Mouse (Mus musculus) forebrain, embryonic 16.5 days (tissue): ENCODE measurements at regions not wholly inside any gene's neighbourhood (a gene's known extent, or its start where the extent isn't known, plus 50 kb on each side); places are given as distances from the start of the nearest gene placed in this dataset.
A peak's percentile ranks its signal among the peaks of the same experiment; 100 is the strongest.
"Not testable (repeated sequence)": the region's sequence is repeated elsewhere in the genome, so short reads cannot be mapped to it uniquely, and the experiment has no call there.

Experiments
- ATAC-seq: fragments of 200-750 bp; cut with Nextera tagmentation; 2 replicates; pipeline ENCODE4 v1.8.0; 2017; ENCODE audit warnings: mild to moderate bottlenecking, moderate library complexity
- H3K27ac ChIP-seq: fragments of 300-500 bp; sonication (generic); 2 replicates; pipeline ENCODE4 v1.5.1; 2014; ENCODE audit warnings: low read length, control low read depth
- H3K27me3 ChIP-seq: fragments of 300-500 bp; sonication (generic); replicated peaks from 2 replicates; pipeline ENCODE4 v1.6.1; 2014; ENCODE audit warnings: low read length; ENCODE audit not compliant: control insufficient read depth, insufficient read depth
- H3K36me3 ChIP-seq: fragments of 300-500 bp; sonication (generic); 2 replicates; pipeline ENCODE4 v1.6.1; 2014; ENCODE audit not compliant: control insufficient read depth, insufficient read depth
- H3K4me1 ChIP-seq: fragments of 300-500 bp; sonication (generic); replicated peaks from 2 replicates; pipeline ENCODE4 v1.6.1; 2014; ENCODE audit warnings: low read length; ENCODE audit not compliant: control insufficient read depth, insufficient read depth
- H3K4me2 ChIP-seq: fragments of 300-500 bp; sonication (generic); 2 replicates; pipeline ENCODE4 v1.6.1; 2014; ENCODE audit warnings: mild to moderate bottlenecking, low read length, control low read depth
- H3K4me3 ChIP-seq: fragments of 300-500 bp; sonication (generic); replicated peaks from 2 replicates; pipeline ENCODE4 v1.5.1; 2014; ENCODE audit warnings: mild to moderate bottlenecking, low read length, control low read depth
- H3K9ac ChIP-seq: fragments of 300-500 bp; sonication (generic); replicated peaks from 2 replicates; pipeline ENCODE4 v1.6.1; 2014; ENCODE audit warnings: low read depth, low read length, control low read depth
- H3K9me3 ChIP-seq: fragments of 300-500 bp; sonication (generic); 2 replicates; pipeline ENCODE4 v1.6.1; 2016; ENCODE audit warnings: low read length; ENCODE audit not compliant: control insufficient read depth
- WGBS: fragments of 180-500 bp; shearing (Covaris S2); extraction: QIAGEN DNeasy Blood & Tissue Kit; methylation state at CpG from one replicate; pipeline ENCODE4 v1.1.7; 2014; 5-methylcytosine and 5-hydroxymethylcytosine counted together

DNA sequence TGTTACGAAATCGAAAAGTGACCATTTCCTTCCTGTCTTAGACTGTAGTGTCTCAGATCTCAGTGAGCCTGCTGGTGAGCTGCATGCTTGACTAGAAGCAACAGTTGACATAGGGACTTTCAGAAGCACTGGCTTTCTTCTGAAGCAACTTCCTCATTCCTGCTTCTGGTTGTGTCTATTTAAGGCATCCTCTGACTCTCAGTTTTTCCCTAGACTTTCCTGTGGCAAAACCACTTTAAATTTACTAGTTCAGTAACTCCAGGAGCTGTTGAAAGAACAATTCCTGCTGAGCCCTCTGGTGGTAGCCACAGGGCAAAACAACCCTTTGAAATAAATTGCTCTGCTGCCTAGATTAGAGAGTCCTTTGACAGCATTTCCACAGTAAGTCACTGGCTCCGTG, 1811.9 kb upstream of the G6pd2 start:
- Histone ChIP-seq H3K27me3 (no peaks in the 10 kb centered on the region), H3K4me1 (no peaks in the 10 kb centered on the region), H3K4me3 (no peak overlapping the region), H3K27ac (no peak overlapping the region), H3K9ac (no peak overlapping the region), H3K9me3 (no peaks in the 10 kb centered on the region), H3K36me3 (no peaks in the 10 kb centered on the region), H3K4me2 (no peak overlapping the region)
- 75% methylated on average over 3 of the region's 3 CpGs for WGBS
- no peak for ATAC-seq

DNA sequence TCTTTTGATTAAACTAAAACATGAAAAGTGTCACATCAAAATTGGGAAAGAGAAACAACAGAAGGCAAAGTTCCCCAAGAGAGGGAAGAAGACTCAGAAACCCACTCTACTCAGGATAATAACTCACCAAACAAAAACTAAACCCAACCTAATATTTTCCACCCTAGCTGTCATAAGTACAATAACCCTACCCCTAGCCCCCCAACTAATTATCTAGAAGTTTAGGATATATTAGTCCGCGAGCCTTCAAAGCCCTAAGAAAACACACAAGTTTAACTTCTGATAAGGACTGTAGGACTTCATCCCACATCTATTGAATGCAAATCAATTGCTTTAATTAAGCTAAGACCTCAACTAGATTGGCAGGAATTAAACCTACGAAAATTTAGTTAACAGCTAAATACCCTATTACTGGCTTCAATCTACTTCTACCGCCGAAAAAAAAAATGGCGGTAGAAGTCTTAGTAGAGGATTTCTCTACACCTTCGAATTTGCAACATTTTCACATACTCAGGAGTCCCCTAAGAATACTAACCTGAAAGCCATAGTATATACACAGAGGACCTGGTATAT, 1765.9 kb upstream of the G6pd2 start:
- 93% methylated on average over 6 of the region's 7 CpGs for WGBS

DNA sequence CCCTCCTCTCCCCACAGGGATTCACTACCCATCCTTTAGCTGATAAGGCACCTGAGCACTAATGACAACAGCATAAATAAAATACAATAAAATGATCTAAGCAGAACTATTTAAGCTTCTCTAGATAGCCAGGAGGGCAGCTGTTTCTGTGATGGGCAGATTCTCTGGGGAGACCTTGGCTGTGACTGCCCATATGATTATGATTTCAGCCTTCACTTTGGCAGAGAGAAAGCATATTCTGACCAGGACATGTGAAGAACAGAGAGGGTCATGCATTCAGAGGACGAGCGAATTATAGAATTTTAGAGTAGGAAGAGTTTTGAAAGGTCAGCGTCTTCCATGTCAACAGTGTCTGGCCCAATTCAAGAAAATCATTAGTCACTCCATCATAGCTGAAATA, 1759.6 kb upstream of the G6pd2 start:
- no peak overlapping the region for H3K9ac ChIP-seq
- H3K27me3 ChIP-seq: no peaks in the 10 kb centered on the region
- H3K4me1 ChIP-seq: no peaks in the 10 kb centered on the region
- no peaks in the 10 kb centered on the region for H3K36me3 ChIP-seq
- no peaks in the 10 kb centered on the region for H3K9me3 ChIP-seq
- H3K4me2 ChIP-seq: no peak overlapping the region
- no peak overlapping the region for H3K4me3 ChIP-seq
- no peak overlapping the region for H3K27ac ChIP-seq
- ATAC-seq: no peak
- 89% methylated on average over 3 of the region's 3 CpGs for WGBS

More for the DNA sequence above, 1765.9 kb upstream of the G6pd2 start:
- H3K27ac ChIP-seq, H3K4me3 ChIP-seq, H3K27me3 ChIP-seq, H3K9ac ChIP-seq, H3K4me1 ChIP-seq, H3K36me3 ChIP-seq, H3K4me2 ChIP-seq, H3K9me3 ChIP-seq: not testable (repeated sequence)
- peak; percentile 100 for ATAC-seq

DNA sequence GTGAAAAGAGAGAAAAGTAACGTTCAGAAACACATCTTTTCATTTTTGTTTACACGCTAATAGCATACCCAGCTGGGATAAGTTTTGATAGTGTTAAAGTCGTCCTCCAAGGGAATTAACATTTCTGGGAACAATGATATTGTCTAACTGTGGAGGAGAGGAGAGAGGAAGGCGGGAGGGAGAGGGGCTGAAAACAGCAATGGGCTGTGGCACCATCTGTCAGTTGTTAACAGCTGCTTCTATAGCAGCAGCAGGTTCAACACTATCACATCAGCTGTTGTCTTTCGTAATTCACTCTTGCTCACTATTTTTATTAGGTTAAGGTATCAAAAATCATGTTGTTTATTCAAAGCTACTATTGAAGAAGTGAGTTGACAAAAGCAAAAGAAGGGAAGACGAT, 1747.4 kb upstream of the G6pd2 start:
- no peak for ATAC-seq
- Histone ChIP-seq H3K9ac (no peak overlapping the region), H3K27ac (no peak overlapping the region), H3K4me2 (no peak overlapping the region), H3K36me3 (no peaks in the 10 kb centered on the region), H3K4me1 (no peaks in the 10 kb centered on the region), H3K4me3 (no peak overlapping the region), H3K9me3 (no peaks in the 10 kb centered on the region), H3K27me3 (no peaks in the 10 kb centered on the region)
- WGBS: 58% methylated on average over 6 of the region's 6 CpGs
